Comparison of ENCODE assay signal across 9 mouse cellular contexts in the genomic region with DNA sequence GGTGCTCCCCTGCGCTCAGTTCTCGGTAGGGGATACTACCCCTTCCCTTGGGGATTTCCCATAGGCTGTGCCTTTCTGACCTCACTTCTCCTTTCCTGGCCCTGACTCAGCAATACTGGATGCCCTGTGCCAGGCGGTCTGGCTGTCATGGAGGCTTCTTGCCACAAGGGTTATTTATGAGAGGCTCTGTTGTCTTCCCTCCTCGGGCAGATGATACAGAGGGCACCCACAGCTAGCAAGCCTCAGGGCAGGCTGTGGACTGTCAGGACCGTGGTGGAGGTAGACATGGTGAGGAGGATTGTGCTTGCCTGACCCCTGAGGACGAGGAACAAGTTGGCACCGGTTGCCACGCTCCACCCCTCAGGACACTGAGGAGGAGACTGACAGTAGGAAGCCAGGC. TPM values are rescaled to one million over a fixed set of nuclear protein-coding genes. Genes with fewer than 3 reads are reported as not detected.
DNase-seq lines count a peak whose midpoint lies in the region; ATAC-seq and TF ChIP-seq lines count a peak whose summit lies in the region.
"Had no signal": no experiment of that assay in that cellular context is flagged by ENCODE, and none has a peak within 500 bp of the region (broad histone marks: within the 10 kb centered on the region; RNA-seq: fewer than 3 reads in every experiment).

No protein-coding gene starts in this region.

- no peaks in the 10 kb centered on the region for H3K27me3 ChIP-seq in embryonic facial prominence, embryonic 10.5 days (replicated peaks; ENCODE audit: low read depth, poor library complexity, severe bottlenecking)
- no peaks in the 10 kb centered on the region for H3K27me3 ChIP-seq in forebrain, postnatal 0 days (ENCODE audit: insufficient read depth, low read length)
- H3K27me3 ChIP-seq: liver, embryonic 13.5 days had no signal

- H3K4me1 ChIP-seq in embryonic facial prominence, embryonic 10.5 days = peaks cover 51% of the 10 kb centered on the region
- H3K4me1 ChIP-seq in forebrain, postnatal 0 days (ENCODE audit: insufficient read depth) = no peaks in the 10 kb centered on the region

- no peak overlapping the region for H3K4me3 ChIP-seq in embryonic facial prominence, embryonic 10.5 days
- H3K4me3 ChIP-seq in forebrain, postnatal 0 days (ENCODE audit: low read depth, low read length) = no peak overlapping the region
- H3K4me3 ChIP-seq: liver, embryonic 13.5 days had no signal

- H3K4me2 ChIP-seq in forebrain, postnatal 0 days (ENCODE audit: low read depth) = no peak overlapping the region
- H3K4me2 ChIP-seq: liver, embryonic 13.5 days had no signal

- no peaks in the 10 kb centered on the region for H3K9me3 ChIP-seq in embryonic facial prominence, embryonic 10.5 days
- H3K9me3 ChIP-seq in forebrain, postnatal 0 days (ENCODE audit: low read length) = no peaks in the 10 kb centered on the region
- H3K9me3 ChIP-seq: liver, embryonic 13.5 days had no signal

- no peaks in the 10 kb centered on the region for H3K36me3 ChIP-seq in embryonic facial prominence, embryonic 10.5 days (replicated peaks)
- H3K36me3 ChIP-seq in forebrain, postnatal 0 days (ENCODE audit: insufficient read depth) = no peaks in the 10 kb centered on the region

- no peak overlapping the region; the same call in 1 of the 2 replicates for H3K27ac ChIP-seq in embryonic facial prominence, embryonic 10.5 days (replicated peaks)
- H3K27ac ChIP-seq in forebrain, postnatal 0 days (ENCODE audit: low read depth, low read length) = no peak overlapping the region
- H3K27ac ChIP-seq: liver, embryonic 13.5 days had no signal

- peak; percentile 54; the same call in 1 of the 2 replicates for ATAC-seq in frontal cortex, adult (ENCODE audit: low TSS enrichment)
- no peak; the same call in 1 of the 2 replicates for ATAC-seq in forebrain, postnatal 0 days

- TF ChIP-seq CTCF in forebrain, postnatal 0 days (IDR thresholded peaks at IDR 0.05; ENCODE audit: low read depth) = no peak

- 67% methylated on average over 8 of the region's 8 CpGs for WGBS in embryonic facial prominence, embryonic 10.5 days
- 75% methylated on average over 8 of the region's 8 CpGs for WGBS in forebrain, postnatal 0 days

- no peak for DNase-seq in frontal cortex, postnatal 14 days (ENCODE audit: low spot score in 2 of 2)
- peak; percentile 50 to 64 for DNase-seq in right cerebral cortex, postnatal 10 days (ENCODE audit: low spot score in 2 of 2)
- no peak for DNase-seq in right cerebral cortex, postnatal 25 days
- DNase-seq in kidney, postnatal 10 days = peak; percentile 49
- DNase-seq in spleen, postnatal 36 days (ENCODE audit: low spot score in 2 of 2) = peak; percentile 69 to 79
- no peak for DNase-seq in embryonic facial prominence, embryonic 10.5 days (ENCODE audit: low spot score)
- DNase-seq in forebrain, postnatal 0 days = no peak
- DNase-seq: liver, embryonic 13.5 days had no signal

- H3K9ac ChIP-seq in forebrain, postnatal 0 days = no peak overlapping the region
- H3K9ac ChIP-seq: liver, embryonic 13.5 days had no signal

RNA-seq across cellular contexts. Expression of gene Gm45837, which starts 28.3 kb away (rescaled TPM):
- not detected in 2 replicates for polyA plus RNA-seq in embryonic facial prominence, embryonic 10.5 days (2016; fragmentation: Nextera tagmentation; extraction: Ambion mirVana)
- not detected in 2 replicates for total RNA-seq in forebrain, postnatal 0 days (2014; rRNA removed)
- polyA plus RNA-seq in forebrain, postnatal 0 days (2015; fragmentation: Nextera tagmentation; extraction: Ambion mirVana) = not detected in 2 replicates

RNA-seq across cellular contexts. Expression of gene Arap1, which starts 34.5 kb away (rescaled TPM):
- 15.4 and 17.4 TPM in 2 replicates for polyA plus RNA-seq in embryonic facial prominence, embryonic 10.5 days (2016; fragmentation: Nextera tagmentation; extraction: Ambion mirVana)
- total RNA-seq in forebrain, postnatal 0 days (2014; rRNA removed) = 14.3 and 15.8 TPM in 2 replicates
- 8.0 and 10.5 TPM in 2 replicates for polyA plus RNA-seq in forebrain, postnatal 0 days (2015; fragmentation: Nextera tagmentation; extraction: Ambion mirVana)

RNA-seq across cellular contexts. Expression of gene Pde2a, which starts 39.1 kb away (rescaled TPM):
- polyA plus RNA-seq in embryonic facial prominence, embryonic 10.5 days (2016; fragmentation: Nextera tagmentation; extraction: Ambion mirVana) = 21.7 and 22.5 TPM in 2 replicates
- total RNA-seq in forebrain, postnatal 0 days (2014; rRNA removed) = 94.2 and 104 TPM in 2 replicates
- 66.2 and 72.4 TPM in 2 replicates for polyA plus RNA-seq in forebrain, postnatal 0 days (2015; fragmentation: Nextera tagmentation; extraction: Ambion mirVana)

Comparison
In these comparisons a context has a peak if more than half of its experiments do, and no peak if none do; other contexts are left out.
1. DNase-seq: peak in right cerebral cortex, postnatal 10 days (2 of 2), kidney, postnatal 10 days (single experiment) and spleen, postnatal 36 days (2 of 2); none in frontal cortex, postnatal 14 days (0 of 2), right cerebral cortex, postnatal 25 days (single experiment), embryonic facial prominence, embryonic 10.5 days (single experiment) and forebrain, postnatal 0 days (single experiment).